In genomic region chr8:70456996-70457395, GRCm38 (mm10) we compare ENCODE assay signal across 21 mouse cellular contexts. TPM values are rescaled to one million over a fixed set of nuclear protein-coding genes. Genes with fewer than 3 reads are reported as not detected.
A peak's percentile ranks its signal among the peaks of the same experiment; 100 is the strongest.
DNase-seq lines count a peak whose midpoint lies in the region; ATAC-seq and TF ChIP-seq lines count a peak whose summit lies in the region.
"Had no signal": no experiment of that assay in that cellular context is flagged by ENCODE, and none has a peak within 500 bp of the region (broad histone marks: within the 10 kb centered on the region; RNA-seq: fewer than 3 reads in every experiment).

No protein-coding gene starts in this region.

- H3K4me1 ChIP-seq in heart, embryonic 10.5 days, result peaks cover 71% of the 10 kb centered on the region
- H3K4me1 ChIP-seq in heart, embryonic 12.5 days (replicated peaks), result peaks cover 48% of the 10 kb centered on the region
- H3K4me1 ChIP-seq: intestine, embryonic 15.5 days had no signal

- 81% methylated on average over 1 of the region's 1 CpGs for WGBS in heart, embryonic 10.5 days
- 86% methylated on average over 1 of the region's 1 CpGs for WGBS in heart, embryonic 12.5 days

- H3K4me3 ChIP-seq in heart, embryonic 10.5 days, result no peak overlapping the region
- H3K4me3 ChIP-seq in heart, embryonic 12.5 days, result no peak overlapping the region
- no peak overlapping the region for H3K4me3 ChIP-seq in myocyte
- H3K4me3 ChIP-seq: embryonic facial prominence, embryonic 10.5 days; heart, adult 2 months; hindbrain, embryonic 10.5 days; intestine, embryonic 15.5 days had no signal

- H3K36me3 ChIP-seq in heart, embryonic 10.5 days, result peaks cover 6% of the 10 kb centered on the region
- H3K36me3 ChIP-seq in heart, embryonic 12.5 days, result peaks cover 8% of the 10 kb centered on the region
- peaks cover 5% of the 10 kb centered on the region for H3K36me3 ChIP-seq in myocyte (ENCODE audit: control insufficient read depth, insufficient read depth)

- H3K4me2 ChIP-seq in heart, embryonic 12.5 days, result no peak overlapping the region
- H3K4me2 ChIP-seq in myocyte (ENCODE audit: low read depth), result no peak overlapping the region
- H3K4me2 ChIP-seq: hindbrain, embryonic 14.5 days; intestine, embryonic 15.5 days had no signal

- no peak overlapping the region for H3K9ac ChIP-seq in heart, embryonic 12.5 days
- H3K9ac ChIP-seq: hindbrain, embryonic 14.5 days; intestine, embryonic 15.5 days had no signal

- H3K27ac ChIP-seq in heart, embryonic 10.5 days, result peak overlapping the region; percentile 30
- H3K27ac ChIP-seq in heart, embryonic 12.5 days (ENCODE audit: poor library complexity, severe bottlenecking), result no peak overlapping the region
- H3K27ac ChIP-seq: embryonic facial prominence, embryonic 10.5 days; heart, adult 2 months; hindbrain, embryonic 10.5 days; hindbrain, embryonic 14.5 days; intestine, embryonic 15.5 days had no signal

- no peak for ATAC-seq in heart, embryonic 12.5 days (ENCODE audit: insufficient number of reproducible peaks, low FRiP score)
- ATAC-seq: forebrain, embryonic 14.5 days; intestine, embryonic 15.5 days had no signal

- no peak overlapping the region for H3ac ChIP-seq in myocyte (ENCODE audit: control insufficient read depth, insufficient read length)

- DNase-seq in adrenal gland, adult (ENCODE audit: inconsistent age in 2 of 2, low spot score in 1 of 2), result peak; percentile 78 to 88
- no peak for DNase-seq in adrenal gland, adult 18-20 months (ENCODE audit: low spot score in 2 of 2)
- DNase-seq in heart, embryonic 10.5 days (ENCODE audit: low spot score), result no peak
- DNase-seq in ovary, adult 18-20 months (ENCODE audit: low spot score), result peak; percentile 48
- DNase-seq in ovary, postnatal 36 days (ENCODE audit: low spot score), result no peak
- no peak for DNase-seq in cerebellum, adult 11 months
- DNase-seq: cerebellum, adult 18-20 months; cerebellum, adult 9-11 months; gastrocnemius, postnatal 10 days; heart, adult 2 months; heart, postnatal 10 days; kidney, adult 18-20 months had no signal

- peaks cover 21% of the 10 kb centered on the region for H3K79me2 ChIP-seq in myocyte (ENCODE audit: control insufficient read depth, insufficient read depth)

- no peaks in the 10 kb centered on the region for H3K9me3 ChIP-seq in heart, embryonic 10.5 days
- no peaks in the 10 kb centered on the region for H3K9me3 ChIP-seq in heart, embryonic 12.5 days (replicated peaks)
- H3K9me3 ChIP-seq: embryonic facial prominence, embryonic 10.5 days; hindbrain, embryonic 10.5 days; intestine, embryonic 15.5 days had no signal

- no peak for TF ChIP-seq POLR2A in myocyte (IDR thresholded peaks at IDR 0.05; ENCODE audit: insufficient read length, low read depth)

- H3K27me3 ChIP-seq in heart, embryonic 10.5 days (ENCODE audit: insufficient read depth, poor library complexity, severe bottlenecking), result peaks cover 8% of the 10 kb centered on the region
- peaks cover 5% of the 10 kb centered on the region for H3K27me3 ChIP-seq in heart, embryonic 12.5 days (replicated peaks)
- H3K27me3 ChIP-seq in myocyte (ENCODE audit: control insufficient read depth, insufficient read depth, insufficient read length), result no peaks in the 10 kb centered on the region
- H3K27me3 ChIP-seq: intestine, embryonic 15.5 days had no signal

TF ChIP-seq in myocyte, 11 proteins besides CTCF, POLR2A, EP300 and RAD21:
- TF ChIP-seq USF1 (IDR thresholded peaks at IDR 0.05; ENCODE audit: low read depth), result no peak
- peak; percentile 31 for TF ChIP-seq POLR2AphosphoS2 (IDR thresholded peaks at IDR 0.05; ENCODE audit: insufficient read length, low read depth)

RNA-seq across cellular contexts. Expression of gene Crtc1, which starts 17.6 kb away (rescaled TPM):
- total RNA-seq in adrenal gland, adult 18-20 months (2021), result 10 to 100 TPM; 19.3 to 22.3 TPM
- 13.0 and 15.8 TPM in 2 replicates for polyA plus RNA-seq in heart, embryonic 10.5 days (2016; fragmentation: Nextera tagmentation; extraction: Ambion mirVana)
- 14.9 and 15.0 TPM in 2 replicates for polyA plus RNA-seq in heart, embryonic 12.5 days (2016; fragmentation: Nextera tagmentation; extraction: Ambion mirVana)
- polyA plus RNA-seq in myocyte (2012; fragmentation: generic; extraction: Trizol), result 9.6 TPM

RNA-seq across cellular contexts. Expression of gene Klhl26, which starts 19.8 kb away (rescaled TPM):
- total RNA-seq in adrenal gland, adult 18-20 months (2021), result 10 to 100 TPM; 26.0 to 27.0 TPM
- 15.6 and 15.7 TPM in 2 replicates for polyA plus RNA-seq in heart, embryonic 10.5 days (2016; fragmentation: Nextera tagmentation; extraction: Ambion mirVana)
- polyA plus RNA-seq in heart, embryonic 12.5 days (2016; fragmentation: Nextera tagmentation; extraction: Ambion mirVana), result 12.6 and 14.0 TPM in 2 replicates
- 32.5 TPM for polyA plus RNA-seq in myocyte (2012; fragmentation: generic; extraction: Trizol)

RNA-seq across cellular contexts. Expression of gene Tmem59l, which starts 30.2 kb away (rescaled TPM):
- 10 to 100 TPM; 20.4 to 26.4 TPM for total RNA-seq in adrenal gland, adult 18-20 months (2021)
- polyA plus RNA-seq in heart, embryonic 10.5 days (2016; fragmentation: Nextera tagmentation; extraction: Ambion mirVana), result 1.2 and 3.6 TPM in 2 replicates
- polyA plus RNA-seq in heart, embryonic 12.5 days (2016; fragmentation: Nextera tagmentation; extraction: Ambion mirVana), result 0.22 and 0.33 TPM in 2 replicates
- 0.04 TPM for polyA plus RNA-seq in myocyte (2012; fragmentation: generic; extraction: Trizol)
- total RNA-seq: gastrocnemius, postnatal 4 days; heart, adult 2 months; heart, postnatal 10 days; MEL had no signal

RNA-seq across cellular contexts. Expression of gene Crlf1, which starts 36.0 kb away (rescaled TPM):
- 1 to 10 TPM in 1 of 2 experiments, under 1 TPM in 1; 0.74 to 1.6 TPM for total RNA-seq in adrenal gland, adult 18-20 months (2021)
- 1.8 and 3.2 TPM in 2 replicates for polyA plus RNA-seq in heart, embryonic 10.5 days (2016; fragmentation: Nextera tagmentation; extraction: Ambion mirVana)
- 1.00 and 1.8 TPM in 2 replicates for polyA plus RNA-seq in heart, embryonic 12.5 days (2016; fragmentation: Nextera tagmentation; extraction: Ambion mirVana)
- 99.1 TPM for polyA plus RNA-seq in myocyte (2012; fragmentation: generic; extraction: Trizol)

RNA-seq across cellular contexts. Expression of gene Rex1bd, which starts 49.6 kb away (rescaled TPM):
- 100 to 1,000 TPM; 155 to 174 TPM for total RNA-seq in adrenal gland, adult 18-20 months (2021)
- 127 and 128 TPM in 2 replicates for polyA plus RNA-seq in heart, embryonic 10.5 days (2016; fragmentation: Nextera tagmentation; extraction: Ambion mirVana)
- 115 TPM in 2 replicates for polyA plus RNA-seq in heart, embryonic 12.5 days (2016; fragmentation: Nextera tagmentation; extraction: Ambion mirVana)
- 259 TPM for polyA plus RNA-seq in myocyte (2012; fragmentation: generic; extraction: Trizol)

Comparison
In these comparisons a context has a peak if more than half of its experiments do, and no peak if none do; other contexts are left out.
1. DNase-seq: peak in adrenal gland, adult (2 of 2) and ovary, adult 18-20 months (single experiment); none in adrenal gland, adult 18-20 months (0 of 2), heart, embryonic 10.5 days (single experiment), ovary, postnatal 36 days (single experiment) and cerebellum, adult 11 months (single experiment).